Mouse (Mus musculus): ENCODE results near the gene Top2a.

DNA sequence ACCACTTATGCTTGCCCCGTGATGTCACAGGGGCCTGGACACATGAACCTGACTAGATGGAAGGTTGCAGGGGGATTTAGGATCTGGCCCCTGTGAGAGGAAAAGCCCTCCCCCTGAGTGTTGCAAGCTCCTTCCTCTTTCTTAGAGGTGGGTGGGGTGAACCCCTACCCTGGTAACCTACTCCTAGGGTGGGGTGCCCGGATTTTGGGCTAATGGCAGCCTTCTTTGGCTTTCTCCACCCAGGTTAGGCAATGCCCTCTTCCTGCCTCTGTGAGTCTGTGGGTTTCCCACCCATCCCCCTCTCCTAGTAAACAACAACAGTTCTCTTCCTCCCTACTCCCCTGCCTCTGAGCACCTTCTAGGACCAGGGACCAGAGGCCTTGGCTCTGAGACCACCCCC lies 71.3 kb downstream of the Top2a start:
- TF ChIP-seq FLI1 (IDR thresholded peaks at IDR 0.05; ENCODE audit: low read length): no peak
- no peak for TF ChIP-seq GATA1 (IDR thresholded peaks at IDR 0.05; ENCODE audit: borderline replicate concordance, low read length)
